Comparison of ENCODE assay signal across 7 mouse cellular contexts in the genomic region with DNA sequence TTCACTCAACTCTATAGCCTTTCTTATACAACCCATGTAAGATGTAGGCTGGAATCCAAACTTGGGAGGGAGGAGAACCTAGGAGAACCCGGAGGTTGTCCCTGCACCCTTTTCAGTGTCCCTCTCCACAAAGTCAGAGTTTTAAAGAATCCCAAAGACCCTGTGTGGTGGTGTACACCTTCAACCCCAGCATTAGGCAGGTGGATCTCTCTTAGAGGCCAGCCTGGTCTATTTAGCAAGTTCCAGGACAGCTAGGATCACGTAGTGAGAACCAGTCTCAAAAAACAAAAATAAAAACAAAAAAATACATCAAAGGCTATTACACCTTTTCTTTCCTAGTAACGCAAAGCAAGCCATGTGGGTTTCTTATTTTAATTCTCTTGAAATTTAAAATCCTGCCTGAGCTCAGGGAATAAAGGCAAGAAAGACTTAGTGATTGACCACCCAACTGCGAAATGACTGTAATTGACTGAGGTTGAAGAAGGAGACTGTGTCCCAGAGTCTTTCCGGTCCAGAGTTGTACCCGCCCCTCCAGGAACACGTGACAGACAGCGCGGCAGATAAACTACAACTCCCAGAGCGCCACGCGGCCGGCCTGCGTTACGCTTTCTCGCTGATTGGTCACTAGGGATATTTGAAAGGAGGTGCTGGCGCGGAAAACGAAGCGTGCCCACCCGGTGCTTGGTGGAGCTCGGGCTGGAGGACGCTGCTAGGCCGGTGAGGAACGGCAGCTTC. TPM values are rescaled to one million over a fixed set of nuclear protein-coding genes. Genes with fewer than 3 reads are reported as not detected.
DNase-seq lines count a peak whose midpoint lies in the region; ATAC-seq lines count a peak whose summit lies in the region.

A gene (plus strand): TSS at position 634 of the 735 bp plus-strand sequence.

- intact Hi-C loops in left cerebral cortex, postnatal 25 days (cut with DNase I), result no loop called here

- peak; percentile 93 to 97 for DNase-seq in adrenal gland, adult (ENCODE audit: inconsistent age in 2 of 2, low spot score in 1 of 2)
- peak; percentile 99 for DNase-seq in embryo, embryonic 10.5 days (ENCODE audit: low spot score)
- peak; percentile 91 for DNase-seq in gastrocnemius, postnatal 25 days
- peak; percentile 94 to 96 for DNase-seq in left cerebral cortex, postnatal 25 days (ENCODE audit: low spot score in 2 of 2)
- DNase-seq in midbrain, embryonic 10.5 days (ENCODE audit: low spot score), result peak; percentile 97
- peak; percentile 92 for DNase-seq in right cerebral cortex, postnatal 4 days

- peak within 1 kb of the TSS; percentile 84 for H3K4me2 ChIP-seq in intestine, embryonic 15.5 days (replicated peaks)

- H3K4me3 ChIP-seq in intestine, embryonic 15.5 days (replicated peaks), result peak within 1 kb of the TSS; percentile 71
- H3K4me3 ChIP-seq in midbrain, embryonic 10.5 days, result peak within 1 kb of the TSS; percentile 81

- peak within 1 kb of the TSS; percentile 29; the same call in 1 of the 2 replicates for H3K27ac ChIP-seq in intestine, embryonic 15.5 days
- H3K27ac ChIP-seq in midbrain, embryonic 10.5 days (replicated peaks), result peak within 1 kb of the TSS; percentile 86

- H3K9me3 ChIP-seq in intestine, embryonic 15.5 days, result no peaks in the 10 kb centered on the region
- H3K9me3 ChIP-seq in midbrain, embryonic 10.5 days (replicated peaks), result no peaks in the 10 kb centered on the region

- ATAC-seq in intestine, embryonic 15.5 days, result peak; percentile 99

- no peaks in the 10 kb centered on the region for H3K27me3 ChIP-seq in intestine, embryonic 15.5 days (replicated peaks)
- H3K27me3 ChIP-seq in midbrain, embryonic 10.5 days (ENCODE audit: low read depth, poor library complexity, severe bottlenecking), result no peaks in the 10 kb centered on the region

- peaks cover 7% of the 10 kb centered on the region; the same call in 1 of the 2 replicates for H3K4me1 ChIP-seq in intestine, embryonic 15.5 days (replicated peaks)
- peaks cover 13% of the 10 kb centered on the region for H3K4me1 ChIP-seq in midbrain, embryonic 10.5 days

- H3K9ac ChIP-seq in intestine, embryonic 15.5 days, result peak within 1 kb of the TSS; percentile 57

- peaks cover 11% of the 10 kb centered on the region; the same call in 1 of the 2 replicates for H3K36me3 ChIP-seq in intestine, embryonic 15.5 days
- peaks cover 32% of the 10 kb centered on the region for H3K36me3 ChIP-seq in midbrain, embryonic 10.5 days

- 7% methylated on average over 25 of the region's 25 CpGs for WGBS in intestine, embryonic 15.5 days
- WGBS in midbrain, embryonic 10.5 days, result 7% methylated on average over 25 of the region's 25 CpGs

RNA-seq across cellular contexts. Expression of the gene that starts here (rescaled TPM):
- 1 to 10 TPM in 1 of 2 experiments, under 1 TPM in 1; 0.51 to 1.4 TPM for total RNA-seq in gastrocnemius, postnatal 25 days (2021)
- 18.3 and 19.7 TPM in 2 replicates for polyA plus RNA-seq in intestine, embryonic 15.5 days (2015; fragmentation: Nextera tagmentation; extraction: Ambion mirVana)
- under 1 TPM; 0.60 to 0.76 TPM for total RNA-seq in left cerebral cortex, postnatal 25 days (2021)
- 47.4 and 54.4 TPM in 2 replicates for polyA plus RNA-seq in midbrain, embryonic 10.5 days (2016; fragmentation: Nextera tagmentation; extraction: Ambion mirVana)

Comparison
In these comparisons a context has a peak if more than half of its experiments do, and no peak if none do; other contexts are left out.
1. Peak in every context shown above with its lines: DNase-seq, ATAC-seq, H3K4me3 ChIP-seq and H3K27ac ChIP-seq.
2. Peak in DNase-seq in left cerebral cortex, postnatal 25 days; RNA of the gene not detected or under 1 TPM.